Mouse (Mus musculus) frontal cortex, adult (tissue): ENCODE measurements at regions not wholly inside any gene's neighbourhood (a gene's known extent, or its start where the extent isn't known, plus 50 kb on each side); places are given as distances from the start of the nearest gene placed in this dataset.

Experiments
- ATAC-seq: cut with Nextera tagmentation; 2 replicates; pipeline ENCODE4 v1.9.2; 2017; ENCODE audit warnings: mild to moderate bottlenecking, moderate library complexity, mixed read lengths; ENCODE audit not compliant: low TSS enrichment

DNA sequence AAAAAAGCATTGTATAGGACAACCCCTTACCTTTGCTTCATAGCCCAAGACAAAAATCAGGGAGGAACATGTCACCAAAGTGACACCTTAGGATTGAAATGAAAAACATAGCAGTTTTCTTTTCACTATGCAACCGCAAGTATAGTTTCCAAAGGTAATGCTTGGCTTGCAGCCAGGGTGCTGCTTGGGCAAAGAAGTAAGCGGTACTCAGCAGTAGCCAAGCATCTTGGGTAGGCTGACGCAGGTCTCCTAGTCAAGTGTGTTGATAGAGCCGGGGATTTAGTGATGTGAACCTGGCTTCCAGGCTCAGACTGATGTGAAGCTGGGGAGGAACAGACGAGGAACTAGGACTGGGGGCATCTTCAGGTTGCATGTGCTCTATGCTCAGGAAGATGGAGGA, 138.3 kb upstream of the Cadm1 start:
- ATAC-seq = no peak

DNA sequence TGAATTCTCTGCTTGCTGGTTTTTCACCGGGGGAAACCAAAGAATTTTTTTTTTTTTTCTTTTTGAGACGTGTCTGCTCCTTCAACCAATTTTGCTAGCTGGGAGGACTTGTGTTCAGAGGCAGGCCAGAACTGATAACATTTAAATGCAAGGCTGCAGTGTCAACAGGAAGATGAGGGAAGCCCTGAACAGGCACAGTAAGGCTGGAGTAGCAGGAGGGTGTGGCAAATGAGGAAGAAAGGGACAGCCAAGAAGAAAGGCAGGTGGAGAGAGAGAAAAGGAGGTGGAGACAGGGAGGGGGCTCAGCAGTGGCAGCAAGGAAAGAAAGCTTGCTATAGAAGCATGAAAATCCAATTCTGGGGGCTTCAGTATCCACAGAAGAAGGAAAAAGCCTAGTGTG, 130.4 kb upstream of the Cadm1 start:
- ATAC-seq = no peak

DNA sequence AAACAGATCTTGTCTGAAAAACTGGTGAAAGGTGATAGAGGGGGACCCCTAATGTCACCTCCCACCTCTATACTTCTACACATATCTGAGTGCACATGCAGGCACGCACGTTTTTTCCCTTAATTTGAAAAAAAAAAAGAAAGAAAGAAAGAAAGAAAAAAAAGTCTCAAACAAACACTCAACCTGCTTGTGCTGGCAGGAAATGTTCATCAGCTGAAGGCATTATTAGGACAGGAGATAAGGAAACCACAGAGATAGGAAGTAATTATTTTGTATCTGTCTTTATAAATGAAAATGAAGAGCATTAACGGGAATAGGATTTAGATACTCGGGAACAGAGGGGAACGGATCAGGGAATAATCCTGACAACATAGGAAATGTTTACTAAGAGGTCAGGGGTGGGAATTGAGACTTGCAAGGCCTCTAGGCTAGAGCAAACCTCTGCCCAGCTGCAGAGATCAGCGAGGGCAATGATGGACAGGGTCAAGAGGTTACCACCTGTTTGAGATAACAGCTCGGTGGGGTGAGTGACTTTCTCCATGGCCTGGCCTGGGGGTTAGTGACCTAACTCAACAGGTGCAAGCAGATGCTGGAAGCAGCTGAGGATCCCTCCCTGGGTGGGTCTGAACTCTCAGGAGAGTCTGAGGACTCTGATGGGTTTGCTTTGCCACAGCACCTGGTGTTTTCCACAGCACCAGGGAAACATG, 129.7 kb upstream of the Cadm1 start:
- no peak for ATAC-seq

DNA sequence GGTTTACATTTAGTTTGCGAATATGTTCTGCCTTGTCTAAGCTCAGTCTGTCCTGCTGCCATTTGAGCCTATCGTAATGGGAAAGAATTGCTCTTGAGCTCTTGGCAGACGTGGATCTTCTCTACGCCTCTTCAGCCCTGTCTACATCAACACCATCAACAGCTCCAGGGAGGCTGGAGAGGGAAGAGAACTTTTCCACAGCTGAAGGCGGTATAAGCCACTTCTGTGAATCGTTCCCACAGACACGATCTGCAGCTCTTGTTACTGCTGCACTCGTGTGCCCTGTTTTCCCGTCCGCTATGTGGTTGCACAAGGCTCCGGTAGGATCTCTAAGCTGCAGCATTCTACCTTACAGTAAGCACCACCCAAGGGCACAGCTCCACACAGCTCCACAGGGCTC, 128.5 kb upstream of the Cadm1 start:
- ATAC-seq = peak; percentile 92

DNA sequence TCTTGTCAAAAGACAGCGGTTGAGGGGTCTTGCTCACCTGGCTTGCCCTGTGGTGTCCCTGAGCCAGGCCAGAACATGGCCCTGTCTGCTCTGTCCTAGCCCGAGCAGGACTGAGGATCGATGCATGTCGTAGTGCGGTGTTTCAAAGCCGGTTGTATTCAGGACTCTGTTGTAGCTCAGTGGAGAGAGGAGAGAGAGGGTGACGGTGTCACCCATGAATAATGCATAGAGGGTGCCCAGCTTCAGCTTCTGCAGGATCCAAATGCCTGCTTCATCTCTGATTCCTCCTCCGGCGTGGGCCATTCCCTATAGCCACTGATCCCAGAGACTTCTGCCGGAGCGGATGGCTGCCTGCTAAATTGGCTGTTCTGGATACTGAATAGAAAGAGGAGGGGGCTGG, 126.7 kb upstream of the Cadm1 start:
- no peak for ATAC-seq

DNA sequence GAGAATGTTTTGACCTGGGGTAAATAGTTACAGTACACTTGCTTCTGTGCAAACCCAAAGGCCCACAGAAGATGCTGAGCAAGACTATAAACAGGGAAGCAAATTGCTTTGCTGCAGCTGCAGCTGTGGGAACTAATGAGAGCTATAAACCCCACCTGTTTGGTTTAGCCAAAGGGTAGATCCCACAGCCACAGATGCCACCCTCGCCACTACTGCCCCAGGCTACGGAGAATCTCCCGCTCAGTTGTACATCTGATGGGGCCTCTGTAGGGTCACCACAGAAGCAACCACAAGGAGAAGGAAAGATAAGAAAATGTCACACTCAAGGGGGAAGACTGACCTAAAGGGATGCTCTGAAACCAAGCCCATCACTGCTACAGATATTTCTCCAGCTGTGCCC, 125.2 kb upstream of the Cadm1 start:
- no peak for ATAC-seq

DNA sequence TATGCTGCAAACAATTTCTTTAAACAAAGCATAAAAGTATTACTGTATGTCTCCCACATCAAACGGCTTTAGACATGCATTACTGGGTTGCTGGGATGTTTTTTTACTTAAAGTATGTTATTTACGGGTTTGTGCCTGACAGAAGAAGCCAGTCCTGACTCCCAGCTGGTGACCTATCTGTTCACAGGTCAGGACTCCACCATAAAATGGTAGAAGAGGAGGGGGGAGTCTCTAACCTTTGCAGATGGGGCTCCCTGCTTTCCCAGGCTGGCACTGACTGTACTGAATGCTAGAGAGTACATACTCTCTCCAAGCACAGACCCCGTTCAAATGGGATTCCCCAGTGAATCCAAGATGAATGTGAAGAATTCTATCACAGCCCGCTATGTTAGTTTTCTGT, 124.4 kb upstream of the Cadm1 start:
- ATAC-seq = no peak

DNA sequence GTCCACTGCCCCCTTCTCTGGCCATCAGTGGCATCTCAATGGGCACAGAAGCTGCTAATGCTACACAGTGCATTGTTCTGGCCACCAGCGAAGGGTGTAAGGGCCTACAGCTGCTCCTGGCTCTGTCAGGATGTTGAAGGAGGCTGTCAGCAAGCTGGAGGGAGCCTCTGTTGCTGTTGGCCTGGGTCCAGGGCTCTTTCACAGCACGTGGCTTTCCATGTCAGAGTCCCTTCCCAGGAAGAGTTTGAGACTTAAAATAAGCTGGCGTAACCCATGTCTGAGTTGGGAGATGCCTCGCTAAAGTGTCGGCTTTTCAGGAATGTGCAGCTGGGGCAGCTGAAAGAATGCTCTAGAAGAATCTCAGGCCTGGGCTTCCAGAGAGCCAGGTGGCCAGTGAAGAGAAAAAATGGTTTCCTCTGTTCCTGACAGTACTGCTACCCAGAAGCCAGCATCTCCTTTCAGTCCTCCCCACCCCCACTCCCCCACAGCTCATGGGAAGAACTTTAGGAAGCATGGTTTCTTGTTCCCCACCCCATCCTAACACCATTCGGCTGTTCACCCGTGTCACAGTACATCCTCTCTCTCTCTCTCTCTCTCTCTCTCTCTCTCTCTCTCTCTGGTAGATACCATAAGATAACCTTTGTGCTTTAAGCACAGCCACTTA, 122.8 kb upstream of the Cadm1 start:
- ATAC-seq = peak; percentile 47

DNA sequence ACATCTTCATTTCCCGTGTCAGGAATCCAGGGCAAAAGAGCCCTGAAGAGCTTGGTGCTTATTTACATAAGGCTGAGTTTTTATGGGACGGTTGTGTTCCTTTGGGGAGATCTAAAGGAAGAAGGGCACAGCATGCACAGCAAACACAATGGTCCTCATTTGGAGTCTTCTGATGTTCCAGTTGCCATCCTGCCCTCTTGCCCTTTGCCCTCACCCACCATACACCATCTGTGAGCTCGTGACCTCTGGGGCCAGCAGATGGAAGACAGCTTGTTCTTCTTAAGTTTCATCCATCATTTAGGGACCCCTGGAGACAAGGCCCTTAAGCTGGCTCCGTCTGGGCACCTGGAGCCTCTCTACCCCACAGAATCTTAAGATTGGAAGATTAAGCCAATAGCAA, 121.9 kb upstream of the Cadm1 start:
- no peak for ATAC-seq

DNA sequence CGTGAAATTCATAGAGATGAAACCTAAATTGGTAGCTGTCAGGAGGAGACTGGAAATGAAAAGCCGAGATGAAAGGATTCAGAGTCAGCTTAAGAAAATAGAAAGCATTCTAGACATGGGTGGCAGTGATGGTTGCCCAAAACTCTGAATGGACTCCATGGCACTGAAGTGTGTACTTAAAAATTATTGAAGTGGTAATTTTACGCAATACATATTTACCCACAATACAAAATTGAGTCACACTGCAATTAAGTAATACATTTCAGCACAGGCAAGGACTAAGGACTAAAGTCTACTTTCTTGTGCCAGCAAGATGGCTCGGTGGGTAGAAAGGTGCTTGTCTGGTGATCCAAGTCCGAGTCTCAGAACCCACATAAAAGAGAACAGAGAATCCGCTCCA, 120.4 kb upstream of the Cadm1 start:
- ATAC-seq = no peak

DNA sequence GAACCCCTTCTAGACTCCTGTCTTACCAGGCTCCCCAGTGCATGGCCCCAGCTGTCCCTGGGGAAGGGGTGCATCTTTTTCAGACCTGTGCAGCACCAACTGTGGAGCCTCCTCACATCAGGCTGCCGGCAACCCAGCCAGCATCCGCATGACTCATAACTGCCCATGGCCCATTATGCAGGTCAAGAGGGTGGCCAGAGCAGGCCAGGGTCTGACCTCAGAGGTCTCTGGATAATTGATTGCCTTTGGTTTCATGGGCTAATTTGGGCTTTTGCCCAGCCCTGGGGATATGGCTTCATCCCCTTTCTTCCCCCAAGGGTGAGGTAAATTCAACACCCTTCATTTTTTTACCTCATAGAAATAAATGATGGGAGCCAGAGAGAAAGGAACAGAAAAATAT, 117.2 kb upstream of the Cadm1 start:
- ATAC-seq = no peak

DNA sequence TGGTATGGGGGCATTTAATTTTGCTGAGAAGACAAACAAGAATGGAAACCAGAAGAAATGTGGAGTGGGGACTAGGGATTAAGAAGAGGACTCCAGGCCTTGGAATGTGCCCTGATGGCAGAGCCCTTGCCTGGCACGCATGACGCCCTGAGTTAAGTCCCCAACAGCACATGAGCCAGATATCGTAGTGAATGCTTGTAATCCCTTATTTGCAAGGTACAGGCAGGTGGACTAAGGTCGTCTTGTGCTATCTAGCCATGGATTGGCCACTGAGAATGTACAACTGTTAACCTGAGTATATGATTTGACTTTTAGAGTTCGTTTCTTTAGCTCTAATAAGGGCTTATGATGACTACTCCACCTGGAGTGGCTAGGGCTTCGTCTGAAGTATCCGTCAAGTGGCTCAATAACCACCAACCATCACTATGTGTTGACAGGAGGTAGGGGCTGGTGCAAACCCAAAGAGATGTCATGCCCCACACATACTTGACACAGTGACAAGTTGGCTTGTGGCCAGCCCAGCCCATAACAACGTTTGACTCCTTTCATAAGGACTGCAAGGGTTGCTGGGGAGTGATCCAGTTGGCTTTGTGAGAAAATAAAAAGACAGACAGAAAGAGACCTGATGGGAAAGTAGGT, 115.5 kb upstream of the Cadm1 start:
- no peak for ATAC-seq

DNA sequence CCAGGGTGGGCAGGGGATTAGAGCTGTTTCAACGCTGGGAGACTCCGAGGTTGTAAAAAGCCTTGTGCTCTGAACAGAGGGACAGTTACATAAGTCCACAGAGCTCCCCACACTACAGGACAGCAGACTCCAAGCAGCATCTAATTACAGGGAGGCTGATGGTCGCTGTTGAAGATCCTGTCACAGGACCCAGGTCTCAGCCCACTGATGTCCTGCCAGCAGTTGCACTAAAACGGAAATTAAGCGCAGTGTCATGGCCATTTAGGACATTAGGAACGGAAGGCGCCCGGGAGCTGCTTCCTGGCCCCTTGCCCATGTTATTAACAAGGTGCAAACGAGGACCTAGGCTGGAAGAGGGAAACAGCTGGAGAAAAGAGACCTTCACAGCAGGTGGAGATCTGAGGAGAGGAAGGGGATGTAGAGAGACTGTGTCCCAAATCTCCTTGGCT, 107.8 kb upstream of the Cadm1 start:
- peak; percentile 80 for ATAC-seq

DNA sequence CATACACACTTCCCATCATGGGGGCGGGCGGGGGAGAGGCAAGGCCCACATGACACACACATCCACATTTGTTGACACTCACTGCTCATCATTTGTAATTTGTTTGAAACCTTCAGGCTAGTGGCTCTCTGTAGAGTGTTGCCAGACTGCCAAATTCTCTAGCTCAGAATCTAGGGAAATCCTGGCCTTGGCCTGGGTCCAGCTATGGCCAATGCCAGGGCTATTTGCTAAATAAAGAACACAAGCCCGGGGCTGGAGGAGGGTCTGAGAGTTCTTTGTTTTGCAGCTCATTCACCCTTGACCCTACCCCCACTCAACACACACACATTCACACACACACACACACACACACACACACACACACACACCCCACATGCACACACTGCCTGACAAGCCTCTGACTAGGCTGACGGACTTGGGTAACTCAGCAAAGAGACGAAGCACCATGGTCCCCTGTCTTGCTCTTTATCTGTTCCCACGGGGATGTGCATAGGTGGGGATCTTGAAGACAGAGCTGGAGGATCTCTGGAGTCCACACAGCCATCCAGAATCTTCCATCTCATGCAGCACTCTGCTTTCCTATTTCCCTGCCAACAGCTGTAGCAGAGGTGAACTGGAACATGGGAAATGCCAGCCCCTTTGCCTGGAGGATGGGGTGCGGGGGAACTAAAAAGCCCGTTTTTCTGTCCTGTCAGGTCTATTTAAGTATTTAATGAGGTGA, 107.1 kb upstream of the Cadm1 start:
- ATAC-seq = peak; percentile 9; the same call in 1 of the 2 replicates

DNA sequence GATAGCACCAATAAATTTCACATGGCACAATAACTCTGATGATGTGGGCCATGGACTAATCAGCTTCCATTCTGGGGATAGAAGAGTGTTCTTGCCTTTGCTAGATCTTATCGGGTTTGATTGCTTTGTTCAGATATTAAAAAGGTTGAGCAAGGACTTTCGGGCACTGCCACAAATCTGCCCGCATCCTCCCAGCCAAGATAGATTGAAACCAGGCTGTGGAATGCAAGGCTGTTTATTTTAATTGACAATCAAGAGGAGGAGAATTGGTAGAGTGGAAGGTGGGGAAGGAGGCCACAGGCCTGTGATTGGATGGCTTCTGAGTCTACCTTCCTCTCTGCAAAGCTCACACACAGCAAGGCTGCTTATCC, 106.5 kb upstream of the Cadm1 start:
- ATAC-seq = no peak

DNA sequence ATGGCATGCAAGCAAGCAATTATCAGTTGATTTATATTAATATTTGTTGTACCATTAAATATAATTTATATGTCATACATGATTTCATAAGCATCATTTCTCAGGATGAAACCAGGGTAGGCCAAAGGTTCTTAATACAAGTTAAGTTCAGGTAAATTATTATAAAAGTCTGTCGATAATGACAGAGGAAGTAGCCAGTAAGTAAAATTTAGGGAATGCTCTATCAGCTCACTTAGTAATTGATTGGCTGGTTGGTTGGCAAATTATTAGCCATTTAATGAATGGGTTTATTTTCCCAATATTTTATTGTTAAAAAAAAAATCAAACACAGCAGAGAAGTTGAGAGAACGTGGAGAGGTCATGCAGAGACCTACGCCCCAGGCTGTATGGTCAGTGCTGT, 105.8 kb upstream of the Cadm1 start:
- no peak for ATAC-seq

DNA sequence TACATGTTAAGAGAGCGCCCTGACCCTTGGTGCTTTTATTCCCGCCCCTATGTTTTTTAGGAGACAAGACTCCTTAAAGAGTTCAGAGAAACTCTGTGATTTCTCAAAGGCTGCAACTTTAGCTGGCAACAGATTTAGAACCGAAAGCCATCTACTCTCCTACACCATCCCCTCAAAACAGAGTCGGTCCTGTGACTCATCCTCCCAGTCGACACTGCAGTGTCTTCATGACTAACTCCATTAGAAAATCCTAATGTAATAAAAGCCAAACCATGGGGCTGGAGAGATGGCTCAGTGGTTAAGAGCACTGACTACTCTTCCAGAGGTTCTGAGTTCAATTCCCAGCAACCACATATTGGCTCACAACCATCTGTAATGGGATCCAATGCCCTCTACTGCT, 103.3 kb upstream of the Cadm1 start:
- peak; percentile 59; the same call in 1 of the 2 replicates for ATAC-seq

DNA sequence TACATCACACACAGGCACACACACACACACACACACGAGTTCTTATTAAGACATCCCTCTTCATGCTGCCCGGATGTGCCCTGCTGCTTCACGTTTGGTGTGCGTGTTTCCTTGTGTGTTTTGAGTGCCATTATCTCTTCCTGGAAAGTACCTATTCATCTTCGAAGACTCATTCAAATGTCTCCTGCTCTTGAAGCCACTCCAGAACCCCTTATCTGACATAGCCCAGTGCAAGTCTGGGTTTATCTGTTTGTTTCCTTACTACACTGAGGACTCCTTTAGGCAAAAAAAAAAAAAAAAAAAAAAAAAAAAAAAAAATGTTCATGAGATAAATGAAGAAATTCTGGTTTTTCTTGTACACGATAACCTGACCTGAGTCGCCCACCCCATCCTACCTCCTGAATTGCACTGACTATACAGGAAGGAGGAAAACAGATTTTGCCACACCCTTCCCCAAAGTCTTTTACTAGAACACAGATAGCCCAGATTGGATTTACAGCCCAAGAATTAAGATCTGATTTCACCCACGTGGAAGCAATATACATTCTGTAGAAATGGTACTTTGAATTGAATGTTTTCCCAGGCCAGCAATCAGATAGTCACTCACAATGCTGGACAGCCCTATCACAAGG, 101.1 kb upstream of the Cadm1 start:
- no peak for ATAC-seq

DNA sequence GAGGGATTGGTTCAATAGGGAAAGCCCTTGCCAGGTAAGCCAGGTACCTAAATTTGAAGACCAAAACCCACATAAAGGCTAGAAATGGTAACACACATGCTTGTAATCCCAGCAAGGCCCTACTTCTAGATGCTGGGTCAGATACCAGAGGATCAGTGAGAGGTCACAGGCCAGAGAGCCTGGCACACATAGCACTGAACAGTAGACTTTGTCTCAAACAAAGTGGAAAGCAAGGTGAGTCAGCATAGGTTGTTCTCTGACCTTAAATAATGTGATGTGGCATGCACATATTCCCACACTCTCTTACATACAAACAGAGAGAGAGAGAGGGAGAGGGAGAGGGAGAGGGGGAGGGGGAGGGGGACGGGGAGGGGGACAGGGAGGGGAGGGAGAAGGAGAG, 100.3 kb upstream of the Cadm1 start:
- ATAC-seq = no peak

DNA sequence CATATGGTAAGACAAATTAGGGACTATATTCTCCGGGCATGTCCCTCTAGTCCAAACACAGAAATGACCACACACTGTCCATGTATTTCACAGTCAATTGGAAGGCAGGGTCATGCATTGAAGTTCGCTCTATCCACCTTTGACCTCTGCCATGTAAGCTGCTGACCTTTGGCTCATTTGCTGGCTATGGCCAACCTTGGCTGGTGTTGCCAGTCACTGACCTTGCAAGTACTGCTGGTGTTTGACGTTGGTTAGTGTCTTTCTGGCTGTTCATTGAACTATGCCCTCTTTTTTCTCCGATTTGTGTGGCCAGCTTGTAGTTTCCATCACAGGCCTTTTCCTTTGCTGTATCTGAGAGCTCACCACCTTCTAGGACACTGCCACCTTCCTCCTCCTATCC, 97.3 kb upstream of the Cadm1 start:
- ATAC-seq = no peak

DNA sequence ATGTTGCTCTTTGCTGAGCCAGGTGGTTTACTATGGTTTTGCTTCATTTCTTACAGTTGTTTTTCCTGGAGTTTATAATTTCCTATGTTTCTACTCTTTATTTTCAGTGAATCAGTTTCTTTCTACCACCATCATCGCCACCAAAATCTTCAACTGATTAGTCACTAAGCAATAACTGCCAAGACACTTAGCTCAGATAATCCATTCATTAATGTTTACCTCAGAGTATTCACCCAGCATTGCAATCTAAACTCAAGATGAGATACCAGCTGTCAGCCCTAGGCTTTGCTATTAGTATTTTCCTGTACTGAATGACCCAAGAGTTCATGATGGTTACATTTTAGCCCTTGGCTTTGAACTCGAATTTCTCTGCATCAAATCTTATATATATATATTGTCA, 96.8 kb upstream of the Cadm1 start:
- no peak for ATAC-seq

DNA sequence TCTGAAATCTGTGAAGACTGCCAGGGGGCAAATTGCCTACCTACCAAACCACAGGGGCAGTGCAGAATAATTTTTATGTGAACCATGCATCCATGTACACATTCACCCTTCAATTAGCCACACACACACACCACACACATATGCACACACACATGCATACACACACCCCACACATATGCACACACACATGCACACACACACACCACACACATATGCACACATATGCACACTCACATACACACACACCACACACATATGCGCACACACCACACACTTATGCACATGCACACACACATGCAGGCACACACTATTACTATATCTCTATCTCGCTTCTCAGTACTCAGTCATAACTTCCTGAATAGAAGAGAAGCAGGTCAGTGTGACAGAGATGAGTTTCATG, 95.9 kb upstream of the Cadm1 start:
- no peak for ATAC-seq
